In genomic region chr3:51097362-51097761, GRCm38 (mm10) we compare ENCODE assay signal across 15 mouse cellular contexts.
DNase-seq lines count a peak whose midpoint lies in the region; ATAC-seq and TF ChIP-seq lines count a peak whose summit lies in the region.
"Had no signal": no experiment of that assay in that cellular context is flagged by ENCODE, and none has a peak within 500 bp of the region (broad histone marks: within the 10 kb centered on the region; RNA-seq: fewer than 3 reads in every experiment).

No protein-coding gene starts in this region.

- peaks cover 24% of the 10 kb centered on the region for H3K4me1 ChIP-seq in forebrain, embryonic 14.5 days (ENCODE audit: control insufficient read depth, insufficient read depth, low read length)
- peaks cover 19% of the 10 kb centered on the region for H3K4me1 ChIP-seq in neural tube, embryonic 15.5 days
- no peaks in the 10 kb centered on the region for H3K4me1 ChIP-seq in lung, adult 2 months (ENCODE audit: control insufficient read depth, insufficient read depth, low read length)
- H3K4me1 ChIP-seq: liver, embryonic 15.5 days had no signal

- peak overlapping the region; percentile 75 for H3K27ac ChIP-seq in layer of hippocampus, adult 2 months
- H3K27ac ChIP-seq in forebrain, embryonic 14.5 days (ENCODE audit: low read depth, low read length) = peak overlapping the region; percentile 87
- H3K27ac ChIP-seq in neural tube, embryonic 15.5 days (replicated peaks) = peak overlapping the region; percentile 66
- H3K27ac ChIP-seq: embryonic facial prominence, embryonic 15.5 days; liver, embryonic 15.5 days had no signal

- no peaks in the 10 kb centered on the region for H3K27me3 ChIP-seq in forebrain, embryonic 14.5 days (replicated peaks; ENCODE audit: control insufficient read depth, insufficient read depth, low read length)
- H3K27me3 ChIP-seq in neural tube, embryonic 15.5 days (replicated peaks) = no peaks in the 10 kb centered on the region
- H3K27me3 ChIP-seq: embryonic facial prominence, embryonic 15.5 days; liver, embryonic 15.5 days; Patski had no signal

- TF ChIP-seq CTCF in layer of hippocampus, adult 2 months (conservative IDR thresholded peaks at IDR 0.05) = no peak
- no peak for TF ChIP-seq CTCF in lung, adult 2 months (IDR thresholded peaks at IDR 0.05; ENCODE audit: insufficient read depth, low read length)

- no peak for TF ChIP-seq POLR2A in lung, adult 2 months (IDR thresholded peaks at IDR 0.05; ENCODE audit: borderline replicate concordance, extremely low read depth, low read depth, low read length)

- peak; percentile 10; the same call in 1 of the 2 replicates for ATAC-seq in forebrain, embryonic 14.5 days
- no peak for ATAC-seq in neural tube, embryonic 15.5 days (ENCODE audit: low FRiP score)
- ATAC-seq in granulocyte monocyte progenitor cell, adult 5-6 weeks (replicated peaks; ENCODE audit: poor library complexity, severe bottlenecking) = no peak
- ATAC-seq: Patski had no signal

- H3K36me3 ChIP-seq in forebrain, embryonic 14.5 days (ENCODE audit: control insufficient read depth, insufficient read depth, low read length) = no peaks in the 10 kb centered on the region
- no peaks in the 10 kb centered on the region for H3K36me3 ChIP-seq in neural tube, embryonic 15.5 days
- H3K36me3 ChIP-seq: embryonic facial prominence, embryonic 15.5 days; liver, embryonic 15.5 days had no signal

- H3K4me2 ChIP-seq in forebrain, embryonic 14.5 days (ENCODE audit: low read length) = peak overlapping the region; percentile 10; the same call in 1 of the 2 replicates
- H3K4me2 ChIP-seq in neural tube, embryonic 15.5 days = no peak overlapping the region
- H3K4me2 ChIP-seq: embryonic facial prominence, embryonic 15.5 days; liver, embryonic 15.5 days had no signal

- peak overlapping the region; percentile 6; the same call in 1 of the 2 replicates for H3K4me3 ChIP-seq in layer of hippocampus, adult 2 months
- no peak overlapping the region for H3K4me3 ChIP-seq in forebrain, embryonic 14.5 days (ENCODE audit: low read depth, low read length)
- no peak overlapping the region for H3K4me3 ChIP-seq in neural tube, embryonic 15.5 days (replicated peaks)
- no peak overlapping the region for H3K4me3 ChIP-seq in lung, adult 2 months (replicated peaks; ENCODE audit: extremely low read depth, low read depth, low read length)
- H3K4me3 ChIP-seq: embryonic facial prominence, embryonic 15.5 days; liver, embryonic 15.5 days had no signal

- no peak overlapping the region for H3K9ac ChIP-seq in forebrain, embryonic 14.5 days (ENCODE audit: low read length)
- H3K9ac ChIP-seq in neural tube, embryonic 15.5 days (replicated peaks) = no peak overlapping the region
- H3K9ac ChIP-seq: embryonic facial prominence, embryonic 15.5 days; liver, embryonic 15.5 days had no signal

- H3K9me3 ChIP-seq in forebrain, embryonic 14.5 days (replicated peaks; ENCODE audit: control insufficient read depth, low read length) = no peaks in the 10 kb centered on the region
- H3K9me3 ChIP-seq in neural tube, embryonic 15.5 days (replicated peaks) = no peaks in the 10 kb centered on the region
- H3K9me3 ChIP-seq: embryonic facial prominence, embryonic 15.5 days; liver, embryonic 15.5 days had no signal

- 61% methylated on average over 10 of the region's 10 CpGs for WGBS in forebrain, embryonic 14.5 days
- 66% methylated on average over 10 of the region's 10 CpGs for WGBS in neural tube, embryonic 15.5 days
- WGBS in lung, adult 2 months = 78% methylated on average over 10 of the region's 10 CpGs

- DNase-seq in layer of hippocampus, adult 2 months (ENCODE audit: low spot score in 2 of 2) = peak; percentile 35 to 60
- DNase-seq in layer of hippocampus, adult 9-10 months (ENCODE audit: low spot score) = no peak
- peak; percentile 65 for DNase-seq in forebrain, embryonic 14.5 days (ENCODE audit: low spot score)
- DNase-seq in left cerebral cortex, adult 18-20 months (ENCODE audit: low spot score in 2 of 2) = peak; percentile 48 to 65
- DNase-seq in adrenal gland, postnatal 4 days (ENCODE audit: low spot score in 2 of 2) = no peak
- no peak for DNase-seq in lung, adult 2 months
- DNase-seq: adrenal gland, postnatal 36 days; cerebellum, adult 9-11 months; kidney, adult 18-20 months; thymus, postnatal 14 days had no signal

Comparison
In these comparisons a context has a peak if more than half of its experiments do, and no peak if none do; other contexts are left out.
1. DNase-seq: peak in layer of hippocampus, adult 2 months (2 of 2), forebrain, embryonic 14.5 days (single experiment) and left cerebral cortex, adult 18-20 months (2 of 2); none in layer of hippocampus, adult 9-10 months (single experiment), adrenal gland, postnatal 4 days (0 of 2) and lung, adult 2 months (single experiment).
2. Peak in every context shown above with its lines, with median percentiles within 50 percentile points of each other: H3K27ac ChIP-seq.